Mouse (Mus musculus): ENCODE data around the gene Wdr13.

GRCm38 (mm10) chrX:8123821-8124470, 8.7 kb downstream of the Wdr13 start:
- TF ChIP-seq CTCF (IDR thresholded peaks at IDR 0.05; ENCODE audit: low read depth): no peak
- no peak for TF ChIP-seq EP300 (IDR thresholded peaks at IDR 0.05; ENCODE audit: low read depth)

Data from liver, embryonic 14.5 days (tissue).